Mouse (Mus musculus) layer of hippocampus, adult 8-10 months (tissue): ENCODE data around the gene Nat9. TPM values are rescaled to one million over a fixed set of nuclear protein-coding genes. Genes with fewer than 3 reads are reported as not detected.

Source experiments
- DNase-seq, 2 experiments: peaks; one replicate each; pipeline ENCODE4 v3.0.0; 2022; ENCODE audit warnings: low spot score in 2 of 2
- total RNA-seq, 4 experiments: library from RNA; stranded (reverse); gene quantifications; 2 replicates each; pipeline ENCODE4 v1.2.4; 2022

The Nat9 gene
- total RNA-seq, 4 experiments from 2014 or later = 20.4 to 25.2 (median 22.5) TPM

GRCm38 (mm10) chr11:115217439-115218410 lies 30.1 kb upstream of the Nat9 start:
- no peak for DNase-seq

GRCm38 (mm10) chr11:115215123-115215522 lies 27.5 kb upstream of the Nat9 start:
- DNase-seq = no peak

- no peak for DNase-seq
These were observed 24.5 kb upstream of the Nat9 start for GRCm38 (mm10) chr11:115212116-115212515.

- no peak for DNase-seq
These were observed 22.3 kb upstream of the Nat9 start for GRCm38 (mm10) chr11:115209958-115210357.

GRCm38 (mm10) chr11:115208776-115209732 lies 21.4 kb upstream of the Nat9 start:
- DNase-seq = no peak

GRCm38 (mm10) chr11:115208126-115208525 lies 20.5 kb upstream of the Nat9 start:
- no peak for DNase-seq

- no peak for DNase-seq
These were observed 15.1 kb upstream of the Nat9 start for GRCm38 (mm10) chr11:115202756-115203155.

- DNase-seq = peak; percentile 59 to 85
These were observed 14.7 kb upstream of the Nat9 start for GRCm38 (mm10) chr11:115202316-115202715.

GRCm38 (mm10) chr11:115200520-115200919 lies 12.9 kb upstream of the Nat9 start:
- DNase-seq = no peak

GRCm38 (mm10) chr11:115198932-115199384 lies 11.3 kb upstream of the Nat9 start:
- DNase-seq = no peak

- no peak for DNase-seq
These were observed 9.9 kb upstream of the Nat9 start for GRCm38 (mm10) chr11:115197558-115197957.

- DNase-seq = no peak
These were observed 8.3 kb upstream of the Nat9 start for GRCm38 (mm10) chr11:115195933-115196332.

- no peak for DNase-seq
These were observed 7.0 kb upstream of the Nat9 start for GRCm38 (mm10) chr11:115194693-115195092.

- DNase-seq = no peak
These were observed 4.5 kb upstream of the Nat9 start for GRCm38 (mm10) chr11:115192180-115192579.

- DNase-seq = no peak
These were observed 1.6 kb upstream of the Nat9 start for GRCm38 (mm10) chr11:115189304-115189703.

- no peak for DNase-seq
These were observed 1.0 kb upstream of the Nat9 start for GRCm38 (mm10) chr11:115188539-115189231.

- peak; percentile 98 to 99 for DNase-seq
These were observed 427 bp downstream of the Nat9 start, which contains the start of gene Tmem104 for GRCm38 (mm10) chr11:115187224-115187639. Gene Tmem104, plus strand, starts transcription at chr11:115187487.

GRCm38 (mm10) chr11:115184973-115185372 lies 2.7 kb downstream of the Nat9 start:
- DNase-seq = no peak

GRCm38 (mm10) chr11:115181913-115182638 lies 5.6 kb downstream of the Nat9 start:
- peak in 1 of 2 experiments; percentile 67 for DNase-seq

GRCm38 (mm10) chr11:115179881-115180280 lies 7.8 kb downstream of the Nat9 start:
- no peak for DNase-seq
